Mouse (Mus musculus) CH12.LX (cell line): ENCODE data around the gene Hsd17b3. TPM values are rescaled to one million over a fixed set of nuclear protein-coding genes. Genes with fewer than 3 reads are reported as not detected.

ENCODE experiments used
- DNase-seq: peaks from one replicate; pipeline ENCODE4 v3.0.0-alpha.2; 2013; ENCODE audit errors: extremely low read depth
- H3K27ac ChIP-seq: 2 replicates; pipeline ENCODE4 v1.5.1; 2012; ENCODE audit warnings: low read depth, mild to moderate bottlenecking, control low read depth, moderate library complexity; ENCODE audit not compliant: insufficient read depth
- H3K27me3 ChIP-seq: replicated peaks from 2 replicates; pipeline ENCODE3; 2012; ENCODE audit warnings: inconsistent platforms
- H3K36me3 ChIP-seq, 2 experiments: replicated peaks in 1 of 2; 2 replicates each; pipeline versions ENCODE3 to v1.6.1; 2012; ENCODE audit warnings: inconsistent platforms in 1 of 2, low read length in 1 of 2, mild to moderate bottlenecking in 1 of 2, mixed read lengths in 1 of 2, moderate library complexity in 1 of 2; ENCODE audit not compliant: control insufficient read depth in 1 of 2, insufficient read depth in 1 of 2
- H3K4me1 ChIP-seq, 2 experiments: 2 replicates each; pipeline ENCODE4 v1.6.1; 2012; ENCODE audit warnings: inconsistent platforms in 1 of 2, moderate library complexity in 1 of 2; ENCODE audit not compliant: insufficient read depth in 2 of 2, control insufficient read depth in 1 of 2
- H3K4me2 ChIP-seq: 2 replicates; pipeline ENCODE4 v1.6.1; 2012; ENCODE audit warnings: low read depth, mild to moderate bottlenecking, control low read depth; ENCODE audit not compliant: poor library complexity, insufficient read depth, severe bottlenecking
- H3K4me3 ChIP-seq, 3 experiments: fragments of 150-350 bp in 1 of 3; sonication (generic) in 1 of 3; replicated peaks in 1 of 3; 2 replicates each; pipeline versions ENCODE3 to v1.5.1; 2011 to 2012; ENCODE audit warnings: low read depth in 2 of 3, low read length in 2 of 3, mild to moderate bottlenecking in 2 of 3, moderate library complexity in 2 of 3, control low read depth in 1 of 3, improper control_type of control experiment in 1 of 3, inconsistent platforms in 1 of 3, mixed read lengths in 1 of 3; ENCODE audit not compliant: poor library complexity in 1 of 3
- H3K79me2 ChIP-seq: replicated peaks from 2 replicates; pipeline ENCODE4 v1.6.1; 2012; ENCODE audit warnings: mild to moderate bottlenecking, moderate library complexity; ENCODE audit not compliant: control insufficient read depth, poor library complexity, insufficient read depth, severe bottlenecking; ENCODE audit errors: extremely low read depth
- H3K9ac ChIP-seq: 2 replicates; pipeline ENCODE4 v1.6.1; 2012; ENCODE audit warnings: low read depth, mild to moderate bottlenecking, control low read depth, moderate library complexity; ENCODE audit not compliant: insufficient read depth
- H3K9me3 ChIP-seq: replicated peaks from 2 replicates; pipeline ENCODE3; 2012; ENCODE audit warnings: low read length, inconsistent platforms, mixed read lengths
- CHD1 ChIP-seq: IDR thresholded peaks from 2 replicates; pipeline ENCODE4 v1.6.1; 2012; ENCODE audit warnings: low read depth, low read length, improper control_type of control experiment, inconsistent platforms
- CTCF ChIP-seq, 2 experiments: IDR thresholded peaks in 1 of 2; conservative IDR thresholded peaks in 1 of 2; 2 replicates each; pipeline ENCODE4 v1.5.1; 2011 to 2012; ENCODE audit warnings: low read depth in 2 of 2, low read length in 2 of 2, improper control_type of control experiment in 1 of 2, inconsistent platforms in 1 of 2, mild to moderate bottlenecking in 1 of 2, moderate library complexity in 1 of 2
- E2F4 ChIP-seq: IDR thresholded peaks from 2 replicates; pipeline ENCODE4 v1.6.1; 2011; ENCODE audit warnings: low read depth, low read length, improper control_type of control experiment; ENCODE audit not compliant: insufficient replicate concordance
- ETS1 ChIP-seq: conservative IDR thresholded peaks from 2 replicates; pipeline ENCODE4 v1.6.1; 2012; ENCODE audit warnings: low read depth, mild to moderate bottlenecking, inconsistent platforms, low read length, improper control_type of control experiment, moderate library complexity
- JUN ChIP-seq: IDR thresholded peaks from 2 replicates; pipeline ENCODE4 v1.6.1; 2011; ENCODE audit warnings: low read depth, mild to moderate bottlenecking, low read length, improper control_type of control experiment, moderate library complexity; ENCODE audit not compliant: insufficient read depth
- KAT2A ChIP-seq: IDR thresholded peaks from 2 replicates; pipeline ENCODE4 v1.6.1; 2012; ENCODE audit warnings: low read length, improper control_type of control experiment, inconsistent platforms; ENCODE audit not compliant: insufficient replicate concordance
- MAFK ChIP-seq: IDR thresholded peaks from 2 replicates; pipeline ENCODE4 v1.6.1; 2011; ENCODE audit warnings: low read length, improper control_type of control experiment; ENCODE audit not compliant: insufficient replicate concordance
- MEF2A ChIP-seq: IDR thresholded peaks from 2 replicates; pipeline ENCODE4 v1.6.1; 2014; ENCODE audit warnings: low read depth, mild to moderate bottlenecking, inconsistent platforms, low read length, improper control_type of control experiment, borderline replicate concordance
- MXI1 ChIP-seq: IDR thresholded peaks from 2 replicates; pipeline ENCODE4 v1.6.1; 2011; ENCODE audit warnings: mild to moderate bottlenecking, low read depth, low read length, improper control_type of control experiment
- POLR2AphosphoS2 ChIP-seq: IDR thresholded peaks from 2 replicates; pipeline ENCODE4 v1.6.1; 2011; ENCODE audit warnings: low read depth, low read length, improper control_type of control experiment
- RAD21 ChIP-seq: IDR thresholded peaks from 2 replicates; pipeline ENCODE4 v1.6.1; 2011; ENCODE audit warnings: low read depth, mild to moderate bottlenecking, low read length, improper control_type of control experiment, moderate library complexity
- RCOR1 ChIP-seq: conservative IDR thresholded peaks from 2 replicates; pipeline ENCODE4 v1.6.1; 2012; ENCODE audit warnings: low read depth, mild to moderate bottlenecking, inconsistent platforms, low read length, improper control_type of control experiment
- SMC3 ChIP-seq: IDR thresholded peaks from 2 replicates; pipeline ENCODE4 v1.6.1; 2011; ENCODE audit warnings: low read depth, low read length, improper control_type of control experiment
- TCF12 ChIP-seq: IDR thresholded peaks from 2 replicates; pipeline ENCODE4 v1.6.1; 2014; ENCODE audit warnings: low read depth, mild to moderate bottlenecking, inconsistent platforms, low read length, improper control_type of control experiment
- ZMIZ1 ChIP-seq: IDR thresholded peaks from 2 replicates; pipeline ENCODE4 v1.6.1; 2012; ENCODE audit warnings: low read depth, mild to moderate bottlenecking, inconsistent platforms, low read length, improper control_type of control experiment
- dilution Hi-C: fragments of 300-500 bp; cut with MboI; formaldehyde crosslinking; loops from 2 replicates; pipeline ENCODE4 v1.14.3; 2020; ENCODE audit warnings: low sequenced_read_pairs; ENCODE audit not compliant: extremely low pct_unique_long_range_greater_than_20kb, extremely low pct_ligation_motif_present
- in situ Hi-C: fragments of 300-500 bp; cut with MboI; formaldehyde crosslinking; loops from 3 replicates; pipeline ENCODE4 v1.14.3; 2019; ENCODE audit warnings: low sequenced_read_pairs, low pct_ligation_motif_present, low pct_unique_long_range_greater_than_20kb, mixed read lengths
- polyA plus RNA-seq: library from polyadenylated mRNA; unstranded; fragments of >175 nt; gene quantifications from 2 replicates; pipeline ENCODE4 v1.2.1, GENCODE M21; 2012; ENCODE audit warnings: low read depth; ENCODE audit not compliant: insufficient read length
- total RNA-seq, 2 experiments: library from RNA; depleted of rRNA; stranded (reverse); fragments of 300-350 nt in 1 of 2; fragments of >200 nt in 1 of 2; gene quantifications; 2 replicates each; pipeline ENCODE4 v1.2.3; 2012 to 2014

Hsd17b3 gene
- total and polyA plus RNA-seq, 3 experiments = not detected

- DNase-seq = no peak
- no peak for TF ChIP-seq RCOR1
- TF ChIP-seq CHD1 = no peak
- no peaks in the 10 kb centered on the region for H3K79me2 ChIP-seq
- H3K4me3 ChIP-seq = no peak overlapping the region
- H3K36me3 ChIP-seq = no peaks in the 10 kb centered on the region
- no peaks in the 10 kb centered on the region for H3K27me3 ChIP-seq
- no peak overlapping the region for H3K9ac ChIP-seq
- dilution Hi-C loops = no loop called here
- no peak overlapping the region for H3K27ac ChIP-seq
- no peaks in the 10 kb centered on the region for H3K9me3 ChIP-seq
- no peaks in the 10 kb centered on the region for H3K4me1 ChIP-seq
- H3K4me2 ChIP-seq = no peak overlapping the region
- in situ Hi-C loops = no loop called here
These were observed 1.2 kb upstream of the Hsd17b3 start for GRCm38 (mm10) chr13:64090278-64090677.

DNA sequence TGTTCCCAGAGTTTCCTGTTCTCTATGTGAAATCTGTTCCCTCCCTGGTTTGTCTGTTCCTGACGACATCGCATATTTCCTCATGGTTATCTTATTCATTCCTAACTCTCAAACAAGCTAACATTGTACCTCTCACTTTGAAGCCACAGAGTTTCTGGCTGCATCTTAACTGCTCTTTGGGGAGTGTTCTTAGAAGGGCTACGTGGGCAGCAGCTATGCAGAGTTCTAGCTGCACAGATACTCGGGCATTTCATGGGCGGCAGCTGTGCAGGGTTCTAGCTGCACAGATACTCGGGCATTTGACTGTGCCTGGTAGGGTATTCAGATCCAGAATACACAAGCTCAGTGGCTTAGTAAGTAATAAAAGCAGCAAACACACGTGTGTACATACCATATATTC is 973 bp downstream of the Hsd17b3 start:
- in situ Hi-C loops (no loop called here), dilution Hi-C loops (no loop called here)
- H3K4me1 ChIP-seq = no peaks in the 10 kb centered on the region
- H3K79me2 ChIP-seq = no peaks in the 10 kb centered on the region
- H3K9me3 ChIP-seq = no peaks in the 10 kb centered on the region
- no peaks in the 10 kb centered on the region for H3K36me3 ChIP-seq
- no peak overlapping the region for H3K4me3 ChIP-seq
- H3K27ac ChIP-seq = no peak overlapping the region
- no peaks in the 10 kb centered on the region for H3K27me3 ChIP-seq
- TF ChIP-seq CHD1 (no peak), SMC3 (no peak), ZMIZ1 (no peak), MAFK (no peak), RAD21 (no peak), MXI1 (no peak), JUN (no peak), RCOR1 (no peak), CTCF (conservative IDR thresholded peaks at IDR 0.05 in 1 of 2, IDR thresholded peaks at IDR 0.05 in 1 of 2; ENCODE audit: low read depth in 2 of 2, low read length in 2 of 2) (no peak), E2F4 (no peak), MEF2A (no peak), ETS1 (no peak), TCF12 (no peak), KAT2A (no peak), POLR2AphosphoS2 (no peak)
- no peak overlapping the region for H3K9ac ChIP-seq
- H3K4me2 ChIP-seq = no peak overlapping the region
- DNase-seq = no peak
